Mouse (Mus musculus) CH12.LX (cell line): ENCODE results near the gene Ago4. TPM values are rescaled to one million over a fixed set of nuclear protein-coding genes. Genes with fewer than 3 reads are reported as not detected.

Experiments used
- DNase-seq: peaks from one replicate; pipeline ENCODE4 v3.0.0-alpha.2; 2013; ENCODE audit errors: extremely low read depth
- H3K27ac ChIP-seq: 2 replicates; pipeline ENCODE4 v1.5.1; 2012; ENCODE audit warnings: low read depth, mild to moderate bottlenecking, control low read depth, moderate library complexity; ENCODE audit not compliant: insufficient read depth
- H3K27me3 ChIP-seq: replicated peaks from 2 replicates; pipeline ENCODE3; 2012; ENCODE audit warnings: inconsistent platforms
- H3K36me3 ChIP-seq, 2 experiments: replicated peaks in 1 of 2; 2 replicates each; pipeline versions ENCODE3 to v1.6.1; 2012; ENCODE audit warnings: inconsistent platforms in 1 of 2, low read length in 1 of 2, mild to moderate bottlenecking in 1 of 2, mixed read lengths in 1 of 2, moderate library complexity in 1 of 2; ENCODE audit not compliant: control insufficient read depth in 1 of 2, insufficient read depth in 1 of 2
- H3K4me1 ChIP-seq, 2 experiments: 2 replicates each; pipeline ENCODE4 v1.6.1; 2012; ENCODE audit warnings: inconsistent platforms in 1 of 2, moderate library complexity in 1 of 2; ENCODE audit not compliant: insufficient read depth in 2 of 2, control insufficient read depth in 1 of 2
- H3K4me2 ChIP-seq: 2 replicates; pipeline ENCODE4 v1.6.1; 2012; ENCODE audit warnings: low read depth, mild to moderate bottlenecking, control low read depth; ENCODE audit not compliant: poor library complexity, insufficient read depth, severe bottlenecking
- H3K4me3 ChIP-seq, 3 experiments: fragments of 150-350 bp in 1 of 3; sonication (generic) in 1 of 3; replicated peaks in 1 of 3; 2 replicates each; pipeline versions ENCODE3 to v1.5.1; 2011 to 2012; ENCODE audit warnings: low read depth in 2 of 3, low read length in 2 of 3, mild to moderate bottlenecking in 2 of 3, moderate library complexity in 2 of 3, control low read depth in 1 of 3, improper control_type of control experiment in 1 of 3, inconsistent platforms in 1 of 3, mixed read lengths in 1 of 3; ENCODE audit not compliant: poor library complexity in 1 of 3
- H3K79me2 ChIP-seq: replicated peaks from 2 replicates; pipeline ENCODE4 v1.6.1; 2012; ENCODE audit warnings: mild to moderate bottlenecking, moderate library complexity; ENCODE audit not compliant: control insufficient read depth, poor library complexity, insufficient read depth, severe bottlenecking; ENCODE audit errors: extremely low read depth
- H3K9ac ChIP-seq: 2 replicates; pipeline ENCODE4 v1.6.1; 2012; ENCODE audit warnings: low read depth, mild to moderate bottlenecking, control low read depth, moderate library complexity; ENCODE audit not compliant: insufficient read depth
- H3K9me3 ChIP-seq: replicated peaks from 2 replicates; pipeline ENCODE3; 2012; ENCODE audit warnings: low read length, inconsistent platforms, mixed read lengths
- CHD1 ChIP-seq: IDR thresholded peaks from 2 replicates; pipeline ENCODE4 v1.6.1; 2012; ENCODE audit warnings: low read depth, low read length, improper control_type of control experiment, inconsistent platforms
- CTCF ChIP-seq, 2 experiments: IDR thresholded peaks in 1 of 2; conservative IDR thresholded peaks in 1 of 2; 2 replicates each; pipeline ENCODE4 v1.5.1; 2011 to 2012; ENCODE audit warnings: low read depth in 2 of 2, low read length in 2 of 2, improper control_type of control experiment in 1 of 2, inconsistent platforms in 1 of 2, mild to moderate bottlenecking in 1 of 2, moderate library complexity in 1 of 2
- EP300 ChIP-seq: IDR thresholded peaks from 2 replicates; pipeline ENCODE4 v1.6.1; 2011; ENCODE audit warnings: low read length, improper control_type of control experiment
- HCFC1 ChIP-seq: IDR thresholded peaks from 2 replicates; pipeline ENCODE4 v1.6.1; 2012; ENCODE audit warnings: low read depth, mild to moderate bottlenecking, inconsistent platforms, low read length, improper control_type of control experiment
- IRF4 ChIP-seq: IDR thresholded peaks from 2 replicates; pipeline ENCODE4 v1.6.1; 2014; ENCODE audit warnings: low read depth, mild to moderate bottlenecking, inconsistent platforms, low read length, improper control_type of control experiment
- JUN ChIP-seq: IDR thresholded peaks from 2 replicates; pipeline ENCODE4 v1.6.1; 2011; ENCODE audit warnings: low read depth, mild to moderate bottlenecking, low read length, improper control_type of control experiment, moderate library complexity; ENCODE audit not compliant: insufficient read depth
- JUND ChIP-seq: conservative IDR thresholded peaks from 2 replicates; pipeline ENCODE4 v1.6.1; 2011; ENCODE audit warnings: low read depth, low read length, improper control_type of control experiment
- MAFK ChIP-seq: IDR thresholded peaks from 2 replicates; pipeline ENCODE4 v1.6.1; 2011; ENCODE audit warnings: low read length, improper control_type of control experiment; ENCODE audit not compliant: insufficient replicate concordance
- MAX ChIP-seq: IDR thresholded peaks from 2 replicates; pipeline ENCODE4 v1.6.1; 2011; ENCODE audit warnings: low read length, improper control_type of control experiment
- MEF2A ChIP-seq: IDR thresholded peaks from 2 replicates; pipeline ENCODE4 v1.6.1; 2014; ENCODE audit warnings: low read depth, mild to moderate bottlenecking, inconsistent platforms, low read length, improper control_type of control experiment, borderline replicate concordance
- MXI1 ChIP-seq: IDR thresholded peaks from 2 replicates; pipeline ENCODE4 v1.6.1; 2011; ENCODE audit warnings: mild to moderate bottlenecking, low read depth, low read length, improper control_type of control experiment
- MYC ChIP-seq: IDR thresholded peaks from 2 replicates; pipeline ENCODE4 v1.6.1; 2011; ENCODE audit warnings: low read depth, mild to moderate bottlenecking, improper control_type of control experiment, low read length
- NELFE ChIP-seq: IDR thresholded peaks from 2 replicates; pipeline ENCODE4 v1.6.1; 2011; ENCODE audit warnings: low read depth, low read length, improper control_type of control experiment
- PAX5 ChIP-seq: IDR thresholded peaks from 2 replicates; pipeline ENCODE4 v1.6.1; 2012; ENCODE audit warnings: low read length, inconsistent platforms, mixed read lengths
- POLR2A ChIP-seq: IDR thresholded peaks from 2 replicates; pipeline ENCODE4 v1.6.1; 2011; ENCODE audit warnings: low read depth, mild to moderate bottlenecking, improper control_type of control experiment, low read length
- RAD21 ChIP-seq: IDR thresholded peaks from 2 replicates; pipeline ENCODE4 v1.6.1; 2011; ENCODE audit warnings: low read depth, mild to moderate bottlenecking, low read length, improper control_type of control experiment, moderate library complexity
- RCOR1 ChIP-seq: conservative IDR thresholded peaks from 2 replicates; pipeline ENCODE4 v1.6.1; 2012; ENCODE audit warnings: low read depth, mild to moderate bottlenecking, inconsistent platforms, low read length, improper control_type of control experiment
- TCF12 ChIP-seq: IDR thresholded peaks from 2 replicates; pipeline ENCODE4 v1.6.1; 2014; ENCODE audit warnings: low read depth, mild to moderate bottlenecking, inconsistent platforms, low read length, improper control_type of control experiment
- USF1 ChIP-seq: IDR thresholded peaks from 2 replicates; pipeline ENCODE4 v1.6.1; 2014; ENCODE audit warnings: low read depth, mild to moderate bottlenecking, inconsistent platforms, low read length, improper control_type of control experiment
- ZMIZ1 ChIP-seq: IDR thresholded peaks from 2 replicates; pipeline ENCODE4 v1.6.1; 2012; ENCODE audit warnings: low read depth, mild to moderate bottlenecking, inconsistent platforms, low read length, improper control_type of control experiment
- dilution Hi-C: fragments of 300-500 bp; cut with MboI; formaldehyde crosslinking; loops from 2 replicates; pipeline ENCODE4 v1.14.3; 2020; ENCODE audit warnings: low sequenced_read_pairs; ENCODE audit not compliant: extremely low pct_unique_long_range_greater_than_20kb, extremely low pct_ligation_motif_present
- in situ Hi-C: fragments of 300-500 bp; cut with MboI; formaldehyde crosslinking; loops from 3 replicates; pipeline ENCODE4 v1.14.3; 2019; ENCODE audit warnings: low sequenced_read_pairs, low pct_ligation_motif_present, low pct_unique_long_range_greater_than_20kb, mixed read lengths
- polyA plus RNA-seq: library from polyadenylated mRNA; unstranded; fragments of >175 nt; gene quantifications from 2 replicates; pipeline ENCODE4 v1.2.1, GENCODE M21; 2012; ENCODE audit warnings: low read depth; ENCODE audit not compliant: insufficient read length
- total RNA-seq, 2 experiments: library from RNA; depleted of rRNA; stranded (reverse); fragments of 300-350 nt in 1 of 2; fragments of >200 nt in 1 of 2; gene quantifications; 2 replicates each; pipeline ENCODE4 v1.2.3; 2012 to 2014

Gene Ago4
- total and polyA plus RNA-seq, 3 experiments, result 1.2 to 2.6 (median 1.3) TPM

GRCm38 (mm10) chr4:126553105-126553504 is 19.8 kb upstream of the Ago4 start (continued):
- no peak; the same call in none of the 2 replicates for TF ChIP-seq RAD21
- TF ChIP-seq, all 38 proteins: peak for 10

GRCm38 (mm10) chr4:126552136-126552535 is 18.9 kb upstream of the Ago4 start:
- TF ChIP-seq USF1 (no peak), CHD1 (no peak), NELFE (no peak), MAX (no peak), MXI1 (no peak), RCOR1 (no peak), POLR2A (no peak), TCF12 (no peak)
- H3K9me3 ChIP-seq, result peaks cover 3% of the 10 kb centered on the region
- dilution Hi-C loops (no loop called here), in situ Hi-C loops (no loop called here)
- H3K4me3 ChIP-seq, result no peak overlapping the region
- peaks cover 0 to 24% of the 10 kb centered on the region in 2 experiments; a peak in 3 of 4 replicates for H3K4me1 ChIP-seq
- no peak overlapping the region for H3K9ac ChIP-seq
- no peak overlapping the region for H3K4me2 ChIP-seq
- peaks cover 1% of the 10 kb centered on the region for H3K79me2 ChIP-seq
- no peak overlapping the region for H3K27ac ChIP-seq
- H3K36me3 ChIP-seq, result no peaks in the 10 kb centered on the region
- H3K27me3 ChIP-seq, result no peaks in the 10 kb centered on the region
- DNase-seq, result no peak

- peak overlapping the region; percentile 45; the same call in 1 of the 2 replicates for H3K4me2 ChIP-seq
- H3K4me1 ChIP-seq, result peaks cover 9 to 20% of the 10 kb centered on the region in 2 experiments; a peak in 3 of 4 replicates
- DNase-seq, result no peak
- H3K27ac ChIP-seq, result no peak overlapping the region
- no peaks in the 10 kb centered on the region for H3K79me2 ChIP-seq
- H3K9ac ChIP-seq, result no peak overlapping the region
- H3K4me3 ChIP-seq, result no peak overlapping the region
- dilution Hi-C loops (no loop called here), in situ Hi-C loops (no loop called here)
- no peaks in the 10 kb centered on the region for H3K27me3 ChIP-seq
- no peaks in the 10 kb centered on the region for H3K36me3 ChIP-seq
- peaks cover 3% of the 10 kb centered on the region for H3K9me3 ChIP-seq
- TF ChIP-seq USF1 (no peak), ZMIZ1 (no peak), JUN (no peak), MEF2A (peak; percentile 82), MAX (no peak), EP300 (peak; percentile 64), IRF4 (peak; percentile 88), MXI1 (no peak), MYC (no peak), PAX5 (no peak), TCF12 (no peak), MAFK (no peak), JUND (peak; percentile 60; the same call in 1 of the 2 replicates), CTCF (conservative IDR thresholded peaks at IDR 0.05 in 1 of 2, IDR thresholded peaks at IDR 0.05 in 1 of 2; ENCODE audit: low read depth in 2 of 2, low read length in 2 of 2) (no peak), HCFC1 (no peak)
Measured at GRCm38 (mm10) chr4:126546183-126546582, 12.9 kb upstream of the Ago4 start.
